Mouse (Mus musculus) cerebellum, adult 2 months (tissue): ENCODE measurements around the gene Lysmd1.

Source experiments
- CTCF ChIP-seq: fragments of 200-500 bp; IDR thresholded peaks from 2 replicates; pipeline ENCODE4 v1.5.1; 2011; ENCODE audit warnings: low read depth, mild to moderate bottlenecking, control low read depth, low read length, moderate library complexity, borderline replicate concordance; ENCODE audit not compliant: insufficient read depth
- POLR2A ChIP-seq: fragments of 200-500 bp; IDR thresholded peaks from 2 replicates; pipeline ENCODE4 v1.6.1; 2011; ENCODE audit warnings: low read length, control low read depth, borderline replicate concordance; ENCODE audit not compliant: insufficient read depth

- no peak for TF ChIP-seq CTCF
- TF ChIP-seq POLR2A, result no peak
These were observed 3.8 kb upstream of the Lysmd1 start for GRCm38 (mm10) chr3:95130081-95130480.
